Mouse (Mus musculus) E14TG2a.4 (cell line): ENCODE data around the gene Tbc1d22a.

ENCODE experiments used
- CTCF ChIP-seq: conservative IDR thresholded peaks from 2 replicates; pipeline ENCODE4 v1.5.1; 2014; ENCODE audit warnings: low read length
- NANOG ChIP-seq: IDR thresholded peaks from 2 replicates; pipeline ENCODE4 v1.6.1; 2014; ENCODE audit warnings: borderline replicate concordance, low read length, mixed read lengths
- POU5F1 ChIP-seq: IDR thresholded peaks from 2 replicates; pipeline ENCODE4 v1.6.1; 2014; ENCODE audit warnings: low read length, borderline replicate concordance

DNA sequence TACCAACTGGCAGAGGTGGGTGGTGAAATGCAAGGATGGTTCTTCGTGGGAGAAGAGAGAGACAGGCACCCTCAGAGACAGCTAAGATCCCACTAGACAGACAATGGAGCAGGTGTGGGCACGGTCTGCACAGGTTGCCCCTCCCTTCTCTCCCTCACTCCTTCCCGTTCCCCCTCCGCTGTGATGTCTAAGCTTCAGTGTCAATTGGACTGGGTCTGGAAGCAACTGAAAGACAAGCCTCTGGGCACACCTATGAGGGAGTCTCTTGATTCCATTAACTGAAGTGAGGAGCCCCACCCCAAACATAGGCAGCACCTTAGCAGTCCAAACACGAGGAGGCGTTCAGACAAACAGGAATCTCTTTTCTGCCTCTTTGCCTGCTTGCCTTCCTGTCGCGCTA lies 293.3 kb downstream of the Tbc1d22a start:
- TF ChIP-seq CTCF (no peak), POU5F1 (no peak), NANOG (no peak)
